Mouse (Mus musculus) cerebellum, adult 9-10 months (tissue): ENCODE data around the gene Tmem182.

Experiments
- DNase-seq: peaks from one replicate; pipeline ENCODE4 v3.0.0; 2022

Tmem182 gene

GRCm38 (mm10) chr1:40805351-40805750 is at the start of gene Tmem182:
Gene Tmem182 (plus strand): TSS chr1:40805601.
- no peak for DNase-seq

GRCm38 (mm10) chr1:40759751-40760445 is 45.5 kb upstream of the Tmem182 start:
- DNase-seq, result no peak

- no peak for DNase-seq
Measured at GRCm38 (mm10) chr1:40764042-40764441, 41.4 kb upstream of the Tmem182 start.

- no peak for DNase-seq
Measured at GRCm38 (mm10) chr1:40764701-40765275, 40.6 kb upstream of the Tmem182 start.

- DNase-seq, result no peak
Measured at GRCm38 (mm10) chr1:40765521-40765920, 39.9 kb upstream of the Tmem182 start.

GRCm38 (mm10) chr1:40767588-40767987 is 37.8 kb upstream of the Tmem182 start:
- DNase-seq, result no peak

- DNase-seq, result no peak
Measured at GRCm38 (mm10) chr1:40768606-40769005, 36.8 kb upstream of the Tmem182 start.

- no peak for DNase-seq
Measured at GRCm38 (mm10) chr1:40769331-40769894, 36.0 kb upstream of the Tmem182 start.

- no peak for DNase-seq
Measured at GRCm38 (mm10) chr1:40771196-40771970, 34.0 kb upstream of the Tmem182 start.

GRCm38 (mm10) chr1:40773234-40773633 is 32.2 kb upstream of the Tmem182 start:
- DNase-seq, result no peak

- no peak for DNase-seq
Measured at GRCm38 (mm10) chr1:40774040-40774439, 31.4 kb upstream of the Tmem182 start.

GRCm38 (mm10) chr1:40776102-40776501 is 29.3 kb upstream of the Tmem182 start:
- DNase-seq, result no peak

GRCm38 (mm10) chr1:40776763-40777162 is 28.6 kb upstream of the Tmem182 start:
- no peak for DNase-seq

GRCm38 (mm10) chr1:40783450-40783849 is 22.0 kb upstream of the Tmem182 start:
- DNase-seq, result no peak

GRCm38 (mm10) chr1:40784306-40784705 is 21.1 kb upstream of the Tmem182 start:
- no peak for DNase-seq

GRCm38 (mm10) chr1:40785876-40786445 is 19.4 kb upstream of the Tmem182 start:
- DNase-seq, result no peak

- DNase-seq, result no peak
Measured at GRCm38 (mm10) chr1:40788956-40789355, 16.4 kb upstream of the Tmem182 start.

GRCm38 (mm10) chr1:40789666-40790233 is 15.7 kb upstream of the Tmem182 start:
- DNase-seq, result no peak

- DNase-seq, result peak; percentile 62
Measured at GRCm38 (mm10) chr1:40790324-40791141, 14.9 kb upstream of the Tmem182 start, which contains the start of gene Mfsd9. Gene Mfsd9 (minus strand): TSS chr1:40790687.

- no peak for DNase-seq
Measured at GRCm38 (mm10) chr1:40795508-40795907, 9.9 kb upstream of the Tmem182 start.

- DNase-seq, result peak; percentile 40
Measured at GRCm38 (mm10) chr1:40797348-40797747, 8.1 kb upstream of the Tmem182 start.

GRCm38 (mm10) chr1:40799121-40799520 is 6.3 kb upstream of the Tmem182 start:
- no peak for DNase-seq
